Comparison of ENCODE assay signal across 9 mouse cellular contexts in the genomic region with DNA sequence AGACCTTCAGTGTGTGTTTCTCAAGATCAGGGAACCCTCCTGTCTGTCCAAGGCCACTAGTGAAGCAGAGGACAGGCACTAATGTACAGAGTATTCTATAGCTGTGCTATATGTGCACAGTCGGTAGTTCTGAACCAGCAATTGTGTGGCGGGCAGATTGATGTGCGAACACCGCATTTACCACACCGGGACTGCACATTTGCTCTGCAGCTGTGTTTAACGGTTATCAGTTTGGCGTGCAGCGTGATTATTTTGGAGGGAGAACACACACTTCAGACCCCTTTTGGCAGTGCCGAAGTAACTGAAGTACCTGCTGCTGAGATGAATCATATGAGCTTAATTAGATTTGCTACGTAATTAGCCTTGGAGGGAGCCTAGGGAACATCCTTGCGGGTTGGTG.
DNase-seq lines count a peak whose midpoint lies in the region; ATAC-seq and TF ChIP-seq lines count a peak whose summit lies in the region.
"Had no signal": no experiment of that assay in that cellular context is flagged by ENCODE, and none has a peak within 500 bp of the region (broad histone marks: within the 10 kb centered on the region; RNA-seq: fewer than 3 reads in every experiment).

No protein-coding gene starts in this region.

- no peaks in the 10 kb centered on the region for H3K27me3 ChIP-seq in heart, embryonic 13.5 days (replicated peaks)
- no peaks in the 10 kb centered on the region for H3K27me3 ChIP-seq in limb, embryonic 14.5 days (ENCODE audit: control insufficient read depth, insufficient read depth, low read length)
- H3K27me3 ChIP-seq in kidney, embryonic 15.5 days = no peaks in the 10 kb centered on the region

- no peak for DNase-seq in heart, adult 9 months (ENCODE audit: low spot score in 2 of 2)
- DNase-seq in limb, embryonic 14.5 days (ENCODE audit: low spot score) = peak; percentile 38
- DNase-seq in ovary, postnatal 14 days (ENCODE audit: low spot score) = no peak
- no peak for DNase-seq in right cerebral cortex, postnatal 36 days (ENCODE audit: low spot score in 2 of 2)

- no peak for ATAC-seq in heart, embryonic 13.5 days (ENCODE audit: extremely low read depth, insufficient number of reproducible peaks, low FRiP score, low TSS enrichment)
- ATAC-seq in limb, embryonic 14.5 days (ENCODE audit: low FRiP score, low read depth) = no peak; the same call in 1 of the 2 replicates
- no peak for ATAC-seq in kidney, embryonic 15.5 days (replicated peaks; ENCODE audit: low FRiP score)

- no peaks in the 10 kb centered on the region for H3K36me3 ChIP-seq in heart, embryonic 13.5 days
- no peaks in the 10 kb centered on the region for H3K36me3 ChIP-seq in limb, embryonic 14.5 days (ENCODE audit: control insufficient read depth, insufficient read depth, low read length)
- no peaks in the 10 kb centered on the region for H3K36me3 ChIP-seq in kidney, embryonic 15.5 days
- H3K36me3 ChIP-seq: G1E had no signal

- peak overlapping the region; percentile 45 for H3K4me2 ChIP-seq in heart, embryonic 13.5 days
- H3K4me2 ChIP-seq in limb, embryonic 14.5 days (replicated peaks; ENCODE audit: low read depth, low read length, severe bottlenecking) = peak overlapping the region; percentile 20
- H3K4me2 ChIP-seq in kidney, embryonic 15.5 days = no peak overlapping the region

- WGBS in heart, embryonic 13.5 days = 58% methylated on average over 11 of the region's 11 CpGs
- WGBS in limb, embryonic 14.5 days = 29% methylated on average over 11 of the region's 11 CpGs
- WGBS in kidney, embryonic 15.5 days = 51% methylated on average over 11 of the region's 11 CpGs

- no peak overlapping the region for H3K4me3 ChIP-seq in heart, embryonic 13.5 days
- peak overlapping the region; percentile 13; the same call in 1 of the 2 replicates for H3K4me3 ChIP-seq in brown adipose tissue, adult 24 weeks (ENCODE audit: insufficient read depth, low read depth, low read length)
- peak overlapping the region; percentile 24; the same call in 1 of the 2 replicates for H3K4me3 ChIP-seq in embryonic fibroblast, embryonic 13.5 days (ENCODE audit: insufficient read depth, low read length)
- H3K4me3 ChIP-seq in limb, embryonic 14.5 days (replicated peaks; ENCODE audit: low read length) = no peak overlapping the region
- H3K4me3 ChIP-seq in kidney, embryonic 15.5 days (replicated peaks) = no peak overlapping the region

- H3K4me1 ChIP-seq in heart, embryonic 13.5 days = peaks cover 44% of the 10 kb centered on the region
- peaks cover 13% of the 10 kb centered on the region for H3K4me1 ChIP-seq in brown adipose tissue, adult 24 weeks (ENCODE audit: control insufficient read depth, insufficient read depth, insufficient read length, low read length)
- peaks cover 10% of the 10 kb centered on the region for H3K4me1 ChIP-seq in embryonic fibroblast, embryonic 13.5 days (ENCODE audit: control insufficient read depth, insufficient read depth, low read length)
- H3K4me1 ChIP-seq in limb, embryonic 14.5 days (ENCODE audit: control insufficient read depth, insufficient read depth, low read length) = peaks cover 42% of the 10 kb centered on the region
- H3K4me1 ChIP-seq in kidney, embryonic 15.5 days = peaks cover 28% of the 10 kb centered on the region

- no peaks in the 10 kb centered on the region for H3K9me3 ChIP-seq in heart, embryonic 13.5 days
- no peaks in the 10 kb centered on the region for H3K9me3 ChIP-seq in limb, embryonic 14.5 days (ENCODE audit: control insufficient read depth, low read length)
- H3K9me3 ChIP-seq in kidney, embryonic 15.5 days (replicated peaks) = no peaks in the 10 kb centered on the region
- H3K9me3 ChIP-seq: G1E had no signal

- H3K9ac ChIP-seq in heart, embryonic 13.5 days = peak overlapping the region; percentile 8; the same call in 1 of the 2 replicates
- 0 out of 2 replicates have a peak overlapping the region, but pooled peaks have one; percentile 1 for H3K9ac ChIP-seq in limb, embryonic 14.5 days (ENCODE audit: low read depth, low read length, severe bottlenecking)
- no peak overlapping the region for H3K9ac ChIP-seq in kidney, embryonic 15.5 days

- no peak overlapping the region for H3K27ac ChIP-seq in heart, embryonic 13.5 days (replicated peaks)
- H3K27ac ChIP-seq in brown adipose tissue, adult 24 weeks (replicated peaks; ENCODE audit: low read depth, low read length) = peak overlapping the region; percentile 5; the same call in 1 of the 2 replicates
- peak overlapping the region; percentile 16 for H3K27ac ChIP-seq in embryonic fibroblast, embryonic 13.5 days (ENCODE audit: insufficient read depth, low read length)
- H3K27ac ChIP-seq in limb, embryonic 14.5 days (replicated peaks; ENCODE audit: low read depth, low read length) = no peak overlapping the region
- H3K27ac ChIP-seq in kidney, embryonic 15.5 days = no peak overlapping the region

- TF ChIP-seq POLR2A in embryonic fibroblast, embryonic 13.5 days (IDR thresholded peaks at IDR 0.05; ENCODE audit: low read depth, low read length) = no peak
- no peak for TF ChIP-seq POLR2A in limb, embryonic 14.5 days (IDR thresholded peaks at IDR 0.05; ENCODE audit: borderline replicate concordance, extremely low read depth, insufficient read depth, insufficient read length)

- TF ChIP-seq CTCF in embryonic fibroblast, embryonic 13.5 days (IDR thresholded peaks at IDR 0.05; ENCODE audit: borderline replicate concordance, insufficient read depth, low read length) = no peak

Comparison
In these comparisons a context has a peak if more than half of its experiments do, and no peak if none do; other contexts are left out.
1. H3K27ac ChIP-seq: peak in brown adipose tissue, adult 24 weeks (single experiment) and embryonic fibroblast, embryonic 13.5 days (single experiment); none in heart, embryonic 13.5 days (single experiment), limb, embryonic 14.5 days (single experiment) and kidney, embryonic 15.5 days (single experiment).
2. H3K4me3 ChIP-seq: peak in brown adipose tissue, adult 24 weeks (single experiment) and embryonic fibroblast, embryonic 13.5 days (single experiment); none in heart, embryonic 13.5 days (single experiment), limb, embryonic 14.5 days (single experiment) and kidney, embryonic 15.5 days (single experiment).